Comparison of ENCODE assay signal across 20 mouse cellular contexts in the genomic region with DNA sequence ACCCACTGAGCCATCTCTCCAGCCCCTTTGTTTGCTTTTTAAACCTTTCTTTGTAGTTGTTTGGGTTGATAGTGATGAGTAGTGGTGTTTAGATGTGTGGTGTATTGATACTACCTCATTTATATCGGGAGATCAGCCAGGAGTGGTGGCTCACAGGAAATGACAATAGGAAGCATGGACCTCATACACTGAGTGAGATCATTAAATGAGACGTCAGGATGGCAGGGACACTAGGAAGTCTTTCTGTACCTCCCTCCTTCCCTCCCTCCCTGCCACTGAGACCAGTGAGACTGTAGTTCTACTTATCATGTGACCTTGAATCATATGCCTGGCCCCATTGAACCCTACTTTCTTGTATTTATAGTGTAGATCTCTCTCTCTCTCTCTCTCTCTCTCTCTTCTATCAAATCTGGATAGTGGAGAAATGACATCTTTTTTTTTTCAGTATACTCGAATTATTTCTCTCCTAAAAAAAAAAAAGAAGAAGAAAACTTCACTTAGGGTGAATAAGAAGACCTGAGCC. TPM values are rescaled to one million over a fixed set of nuclear protein-coding genes. Genes with fewer than 3 reads are reported as not detected.
DNase-seq lines count a peak whose midpoint lies in the region; ATAC-seq and TF ChIP-seq lines count a peak whose summit lies in the region.
"Had no signal": no experiment of that assay in that cellular context is flagged by ENCODE, and none has a peak within 500 bp of the region (broad histone marks: within the 10 kb centered on the region; RNA-seq: fewer than 3 reads in every experiment).

No protein-coding gene starts in this region.

- no peaks in the 10 kb centered on the region for H3K27me3 ChIP-seq in stomach, postnatal 0 days (ENCODE audit: control insufficient read depth, insufficient read depth, low read length)
- no peaks in the 10 kb centered on the region for H3K27me3 ChIP-seq in liver, embryonic 12.5 days (replicated peaks)
- H3K27me3 ChIP-seq: embryonic facial prominence, embryonic 12.5 days; forebrain, embryonic 12.5 days; heart, embryonic 12.5 days; hindbrain, embryonic 12.5 days had no signal

- H3K36me3 ChIP-seq in stomach, postnatal 0 days (ENCODE audit: control insufficient read depth, insufficient read depth, low read length), result no peaks in the 10 kb centered on the region
- H3K36me3 ChIP-seq in liver, embryonic 12.5 days, result no peaks in the 10 kb centered on the region
- H3K36me3 ChIP-seq: embryonic facial prominence, embryonic 12.5 days; forebrain, embryonic 12.5 days; heart, embryonic 12.5 days; hindbrain, embryonic 12.5 days had no signal

- no peak for TF ChIP-seq EP300 in stomach, postnatal 0 days (optimal IDR thresholded peaks at IDR 0.05)

- H3K4me1 ChIP-seq in stomach, postnatal 0 days (replicated peaks; ENCODE audit: control insufficient read depth, insufficient read depth), result no peaks in the 10 kb centered on the region
- H3K4me1 ChIP-seq in liver, embryonic 12.5 days, result no peaks in the 10 kb centered on the region

- peak; percentile 80 for ATAC-seq in common myeloid progenitor, adult 5-6 weeks (replicated peaks; ENCODE audit: low read depth, poor library complexity, severe bottlenecking)
- ATAC-seq in megakaryocyte, adult 5-6 weeks (ENCODE audit: poor library complexity, severe bottlenecking), result peak; percentile 18; the same call in 1 of the 2 replicates
- no peak for ATAC-seq in stomach, postnatal 0 days (ENCODE audit: low FRiP score, low TSS enrichment)
- no peak for ATAC-seq in liver, embryonic 12.5 days
- ATAC-seq: forebrain, embryonic 16.5 days; hindbrain, embryonic 16.5 days had no signal

- no peak for TF ChIP-seq CTCF in stomach, postnatal 0 days (IDR thresholded peaks at IDR 0.05; ENCODE audit: low read depth)

- no peak overlapping the region for H3K4me2 ChIP-seq in stomach, postnatal 0 days (replicated peaks; ENCODE audit: low read depth)
- H3K4me2 ChIP-seq in liver, embryonic 12.5 days, result no peak overlapping the region
- H3K4me2 ChIP-seq: embryonic facial prominence, embryonic 12.5 days; forebrain, embryonic 12.5 days; heart, embryonic 12.5 days; hindbrain, embryonic 12.5 days had no signal

- peak; percentile 68 for DNase-seq in 3T3-L1 (ENCODE audit: low read depth, low spot score)
- peak; percentile 82 for DNase-seq in 416B (ENCODE audit: low read depth)
- DNase-seq in stomach, postnatal 0 days (ENCODE audit: low spot score), result no peak
- no peak for DNase-seq in urinary bladder, postnatal 10 days (ENCODE audit: low spot score)
- DNase-seq in lung, postnatal 4 days, result no peak
- DNase-seq: adrenal gland, adult 2 months; adrenal gland, postnatal 25 days; cerebellum, adult 2 months; cerebellum, postnatal 14 days; gastrocnemius, postnatal 10 days; heart, postnatal 36 days had no signal

- H3K27ac ChIP-seq in stomach, postnatal 0 days (replicated peaks), result no peak overlapping the region
- no peak overlapping the region for H3K27ac ChIP-seq in liver, embryonic 12.5 days
- H3K27ac ChIP-seq: embryonic facial prominence, embryonic 12.5 days; forebrain, embryonic 12.5 days; hindbrain, embryonic 12.5 days had no signal

- WGBS in stomach, postnatal 0 days, result 58% methylated on average over 3 of the region's 3 CpGs
- WGBS in liver, embryonic 12.5 days (ENCODE audit: insufficient replicate concordance), result 20% methylated on average over 3 of the region's 3 CpGs

- no peaks in the 10 kb centered on the region for H3K9me3 ChIP-seq in stomach, postnatal 0 days (ENCODE audit: control insufficient read depth, low read length)
- H3K9me3 ChIP-seq in liver, embryonic 12.5 days (replicated peaks), result no peaks in the 10 kb centered on the region
- H3K9me3 ChIP-seq: embryonic facial prominence, embryonic 12.5 days; forebrain, embryonic 12.5 days; heart, embryonic 12.5 days; hindbrain, embryonic 12.5 days had no signal

- no peak overlapping the region for H3K4me3 ChIP-seq in stomach, postnatal 0 days (ENCODE audit: low read depth, low read length)
- H3K4me3 ChIP-seq in liver, embryonic 12.5 days, result no peak overlapping the region
- H3K4me3 ChIP-seq: embryonic facial prominence, embryonic 12.5 days; forebrain, embryonic 12.5 days; heart, embryonic 12.5 days; hindbrain, embryonic 12.5 days had no signal

- H3K9ac ChIP-seq in stomach, postnatal 0 days (ENCODE audit: low read length), result no peak overlapping the region
- H3K9ac ChIP-seq in liver, embryonic 12.5 days, result no peak overlapping the region
- H3K9ac ChIP-seq: embryonic facial prominence, embryonic 12.5 days; forebrain, embryonic 12.5 days; heart, embryonic 12.5 days; hindbrain, embryonic 12.5 days had no signal

RNA-seq across cellular contexts. Expression of gene Nfat5, which starts 23.6 kb away (rescaled TPM):
- total RNA-seq in common myeloid progenitor, adult 5-6 weeks (2017), result 16.0 and 35.4 TPM in 2 replicates
- 32.2 and 33.1 TPM in 2 replicates for total RNA-seq in megakaryocyte, adult 5-6 weeks (2015)
- 17.6 and 19.4 TPM in 2 replicates for total RNA-seq in megakaryocyte, adult 5-6 weeks (2017)
- 4.8 and 5.8 TPM in 2 replicates for polyA plus RNA-seq in stomach, postnatal 0 days (2015; fragmentation: Nextera tagmentation; extraction: Ambion mirVana)
- 3.4 and 3.5 TPM in 2 replicates for polyA plus RNA-seq in liver, embryonic 12.5 days (2016; fragmentation: Nextera tagmentation; extraction: Ambion mirVana)

Comparison
In these comparisons a context has a peak if more than half of its experiments do, and no peak if none do; other contexts are left out.
1. DNase-seq: peak in 3T3-L1 (single experiment) and 416B (single experiment); none in stomach, postnatal 0 days (single experiment), urinary bladder, postnatal 10 days (single experiment) and lung, postnatal 4 days (0 of 2).
2. ATAC-seq: peak in common myeloid progenitor, adult 5-6 weeks (single experiment) and megakaryocyte, adult 5-6 weeks (single experiment); none in stomach, postnatal 0 days (single experiment) and liver, embryonic 12.5 days (single experiment).